Mouse (Mus musculus) limb, embryonic 12.5 days (tissue): Measurements from ENCODE around the gene Krit1. TPM values are rescaled to one million over a fixed set of nuclear protein-coding genes. Genes with fewer than 3 reads are reported as not detected.
"Not testable (repeated sequence)": the region's sequence is repeated elsewhere in the genome, so short reads cannot be mapped to it uniquely, and the experiment has no call there.

ENCODE experiments used
- ATAC-seq: fragments of 200-750 bp; cut with Nextera tagmentation; 2 replicates; pipeline ENCODE4 v1.8.0; 2017; ENCODE audit warnings: low read depth, moderate TSS enrichment; ENCODE audit not compliant: insufficient number of reproducible peaks, insufficient read depth, low FRiP score, low TSS enrichment
- H3K27ac ChIP-seq: fragments of 300-500 bp; sonication (generic); 2 replicates; pipeline ENCODE4 v1.5.1; 2016; ENCODE audit warnings: mild to moderate bottlenecking, moderate library complexity
- H3K27me3 ChIP-seq: fragments of 300-500 bp; sonication (generic); 2 replicates; pipeline ENCODE4 v1.6.1; 2016; ENCODE audit warnings: mild to moderate bottlenecking, moderate library complexity
- H3K36me3 ChIP-seq: fragments of 300-500 bp; sonication (generic); 2 replicates; pipeline ENCODE4 v1.6.1; 2016; ENCODE audit warnings: mild to moderate bottlenecking, moderate library complexity
- H3K4me1 ChIP-seq: fragments of 300-500 bp; sonication (generic); replicated peaks from 2 replicates; pipeline ENCODE4 v1.6.1; 2016
- H3K4me2 ChIP-seq: fragments of 300-500 bp; sonication (generic); 2 replicates; pipeline ENCODE4 v1.6.1; 2016; ENCODE audit warnings: mild to moderate bottlenecking, moderate library complexity
- H3K4me3 ChIP-seq: fragments of 300-500 bp; sonication (generic); replicated peaks from 2 replicates; pipeline ENCODE4 v1.5.1; 2016; ENCODE audit warnings: mild to moderate bottlenecking
- H3K9ac ChIP-seq: fragments of 300-500 bp; sonication (generic); replicated peaks from 2 replicates; pipeline ENCODE4 v1.6.1; 2016; ENCODE audit warnings: mild to moderate bottlenecking, moderate library complexity
- H3K9me3 ChIP-seq: fragments of 300-500 bp; sonication (generic); 2 replicates; pipeline ENCODE4 v1.6.1; 2016; ENCODE audit warnings: mild to moderate bottlenecking, moderate library complexity
- WGBS: fragments of 180-500 bp; shearing (Covaris S2); methylation state at CpG from one replicate; pipeline ENCODE4 v1.1.7; 2016; 5-methylcytosine and 5-hydroxymethylcytosine counted together
- polyA plus RNA-seq: library from polyadenylated mRNA; unstranded; fragments of >200 nt; fragmentation: Nextera tagmentation; extraction: Ambion mirVana; gene quantifications from 2 replicates; pipeline ENCODE4 v1.2.1, GENCODE M21; 2016

Krit1 gene
- polyA plus RNA-seq, 1 experiment from 2014 or later = 63.0 TPM

- WGBS = 1% methylated on average over 7 of the region's 47 CpGs
- Histone ChIP-seq H3K4me2 (peak within 1 kb of the TSS; percentile 65), H3K4me3 (peak within 1 kb of the TSS; percentile 38), H3K9ac (peak within 1 kb of the TSS; percentile 57)
- H3K27ac ChIP-seq, H3K9me3 ChIP-seq, H3K4me1 ChIP-seq, H3K36me3 ChIP-seq, H3K27me3 ChIP-seq: not testable (repeated sequence)
- ATAC-seq = peak; percentile 99
Observed at GRCm38 (mm10) chr5:3893459-3894293, 90.7 kb downstream of the Krit1 start, which contains the start of gene Mterf1a. Mterf1a (minus strand) TSS chr5:3893933.

- H3K4me2 ChIP-seq, H3K9me3 ChIP-seq, ATAC-seq, H3K36me3 ChIP-seq, H3K4me3 ChIP-seq, H3K9ac ChIP-seq, H3K27me3 ChIP-seq, H3K27ac ChIP-seq, H3K4me1 ChIP-seq: not testable (repeated sequence)
- WGBS = 93% methylated on average over 4 of the region's 4 CpGs
Observed at GRCm38 (mm10) chr5:3894294-3894619, 91.3 kb downstream of the Krit1 start.

Other genes with a start within 250 kb of the Krit1 start
- 3.3 and 5.2 TPM in 2 replicates for gene 1700109H08Rik, start 231.6 kb upstream of the Krit1 start, polyA plus RNA-seq
- gene Pex1, start 207.1 kb upstream of the Krit1 start, polyA plus RNA-seq = 17.7 and 23.2 TPM in 2 replicates
- 15.3 and 15.6 TPM in 2 replicates for gene Rbm48, start 206.6 kb upstream of the Krit1 start, polyA plus RNA-seq
- gene Tmbim7, start 152.0 kb upstream of the Krit1 start, polyA plus RNA-seq = not detected in 2 replicates
- gene Gatad1, start 146.0 kb upstream of the Krit1 start, polyA plus RNA-seq = 63.5 and 71.1 TPM in 2 replicates
- 15.3 and 15.6 TPM in 2 replicates for gene Ankib1, start 259 bp upstream of the Krit1 start, polyA plus RNA-seq
- not detected in 2 replicates for gene Lrrd1, start 42.0 kb downstream of the Krit1 start, polyA plus RNA-seq
- gene Mterf1a, start 90.7 kb downstream of the Krit1 start, polyA plus RNA-seq = 9.4 and 9.6 TPM in 2 replicates
- 154 and 185 TPM in 2 replicates for gene Akap9, start 124.9 kb downstream of the Krit1 start, polyA plus RNA-seq